ENCODE assay signal across 12 mouse cellular contexts in genomic region chr3:135628706-135629169, GRCm38 (mm10).
A peak's percentile ranks its signal among the peaks of the same experiment; 100 is the strongest.
DNase-seq lines count a peak whose midpoint lies in the region; ATAC-seq and TF ChIP-seq lines count a peak whose summit lies in the region.
"Had no signal": no experiment of that assay in that cellular context is flagged by ENCODE, and none has a peak within 500 bp of the region (broad histone marks: within the 10 kb centered on the region; RNA-seq: fewer than 3 reads in every experiment).

No protein-coding gene starts in this region.

- TF ChIP-seq CTCF in MEL (IDR thresholded peaks at IDR 0.05 in 2 of 3, conservative IDR thresholded peaks at IDR 0.05 in 1 of 3; ENCODE audit: control insufficient read depth in 1 of 3, insufficient read depth in 1 of 3, low read depth in 2 of 3, low read length in 3 of 3, poor library complexity in 1 of 3, severe bottlenecking in 1 of 3) = no peak
- TF ChIP-seq CTCF in kidney, adult 2 months (conservative IDR thresholded peaks at IDR 0.05; ENCODE audit: insufficient read depth, insufficient read length, low read depth, low read length) = no peak

- H3K9me3 ChIP-seq in MEL (replicated peaks; ENCODE audit: insufficient read depth, low read length) = no peaks in the 10 kb centered on the region
- H3K9me3 ChIP-seq in forebrain, embryonic 16.5 days (ENCODE audit: control insufficient read depth, low read length) = no peaks in the 10 kb centered on the region
- H3K9me3 ChIP-seq: hindbrain, embryonic 15.5 days; limb, embryonic 15.5 days; neural tube, embryonic 12.5 days; stomach, embryonic 15.5 days had no signal

- TF ChIP-seq EP300 in MEL (IDR thresholded peaks at IDR 0.05; ENCODE audit: low read depth in 1 of 2, low read length in 2 of 2) = no peak

- peaks cover 0 to 14% of the 10 kb centered on the region in 2 experiments; a peak in 2 of 4 replicates for H3K4me1 ChIP-seq in MEL (ENCODE audit: control insufficient read depth in 1 of 2, insufficient read depth in 2 of 2, low read length in 2 of 2)
- H3K4me1 ChIP-seq in kidney, adult 2 months (ENCODE audit: control insufficient read depth, insufficient read depth, low read length) = no peaks in the 10 kb centered on the region
- no peaks in the 10 kb centered on the region for H3K4me1 ChIP-seq in forebrain, embryonic 16.5 days (replicated peaks; ENCODE audit: control insufficient read depth, insufficient read depth, low read length)
- H3K4me1 ChIP-seq: hindbrain, embryonic 15.5 days; limb, embryonic 15.5 days; neural tube, embryonic 12.5 days; stomach, embryonic 15.5 days had no signal

- no peak overlapping the region for H3K27ac ChIP-seq in MEL (ENCODE audit: control insufficient read depth, low read depth, low read length)
- H3K27ac ChIP-seq in kidney, adult 2 months (ENCODE audit: insufficient read depth, low read depth, low read length) = 0 out of 2 replicates have a peak overlapping the region, but pooled peaks have one; percentile 6
- no peak overlapping the region for H3K27ac ChIP-seq in forebrain, embryonic 16.5 days (ENCODE audit: low read length)
- H3K27ac ChIP-seq: hindbrain, embryonic 15.5 days; limb, embryonic 15.5 days; neural tube, embryonic 12.5 days; stomach, embryonic 15.5 days had no signal

- no peak for ATAC-seq in forebrain, embryonic 16.5 days

- no peak overlapping the region for H3K9ac ChIP-seq in MEL (ENCODE audit: control insufficient read depth, low read depth, low read length, poor library complexity, severe bottlenecking)
- H3K9ac ChIP-seq in forebrain, embryonic 16.5 days (replicated peaks; ENCODE audit: low read depth, low read length) = no peak overlapping the region
- H3K9ac ChIP-seq: hindbrain, embryonic 15.5 days; limb, embryonic 15.5 days; neural tube, embryonic 12.5 days; stomach, embryonic 15.5 days had no signal

- peaks cover 0 to 6% of the 10 kb centered on the region in 2 experiments; a peak in 2 of 4 replicates for H3K36me3 ChIP-seq in MEL (ENCODE audit: control insufficient read depth in 1 of 2, insufficient read depth in 2 of 2, low read length in 2 of 2)
- H3K36me3 ChIP-seq in kidney, adult 2 months (ENCODE audit: control insufficient read depth, insufficient read depth, low read length) = 0 out of 2 replicates have a peak, but pooled peaks cover 1% of the 10 kb centered on the region
- no peaks in the 10 kb centered on the region for H3K36me3 ChIP-seq in forebrain, embryonic 16.5 days (ENCODE audit: control insufficient read depth, insufficient read depth)

- H3K79me2 ChIP-seq in MEL (ENCODE audit: control insufficient read depth, insufficient read depth, low read length, poor library complexity) = no peaks in the 10 kb centered on the region

- H3K4me2 ChIP-seq in forebrain, embryonic 16.5 days (ENCODE audit: low read length) = no peak overlapping the region
- H3K4me2 ChIP-seq: hindbrain, embryonic 15.5 days; limb, embryonic 15.5 days; neural tube, embryonic 12.5 days; stomach, embryonic 15.5 days had no signal

- H3K27me3 ChIP-seq in MEL (ENCODE audit: control insufficient read depth in 1 of 2, insufficient read depth in 2 of 2, low read length in 2 of 2) = no peaks in the 10 kb centered on the region
- H3K27me3 ChIP-seq in kidney, adult 2 months (replicated peaks; ENCODE audit: control insufficient read depth, insufficient read depth, low read length) = no peaks in the 10 kb centered on the region
- H3K27me3 ChIP-seq in forebrain, embryonic 16.5 days (replicated peaks; ENCODE audit: control insufficient read depth, insufficient read depth, low read length) = no peaks in the 10 kb centered on the region
- H3K27me3 ChIP-seq: hindbrain, embryonic 15.5 days; limb, embryonic 15.5 days; neural tube, embryonic 12.5 days; stomach, embryonic 15.5 days had no signal

- TF ChIP-seq RAD21 in MEL (IDR thresholded peaks at IDR 0.05; ENCODE audit: low read depth, low read length) = no peak

- WGBS in kidney, adult 2 months = 46% methylated on average over 9 of the region's 9 CpGs
- 90% methylated on average over 9 of the region's 9 CpGs for WGBS in forebrain, embryonic 16.5 days

- TF ChIP-seq POLR2A in MEL (IDR thresholded peaks at IDR 0.05; ENCODE audit: control insufficient read depth in 1 of 2, insufficient read depth in 1 of 2, low read depth in 1 of 2, low read length in 2 of 2, poor library complexity in 1 of 2) = no peak
- TF ChIP-seq POLR2A in kidney, adult 2 months (IDR thresholded peaks at IDR 0.05; ENCODE audit: low read depth, low read length) = no peak

- DNase-seq in 416B (ENCODE audit: low read depth) (peak; percentile 21), MEL (ENCODE audit: low read depth, low spot score) (peak; percentile 35)
- DNase-seq in kidney, adult 2 months = peak; percentile 55
- DNase-seq in lung, postnatal 25 days (ENCODE audit: low spot score) = peak; percentile 77
- DNase-seq in layer of hippocampus, postnatal 36 days = no peak
- no peak for DNase-seq in gastrocnemius, adult 18-20 months (ENCODE audit: low spot score)
- DNase-seq in testis, postnatal 14 days (ENCODE audit: low spot score) = no peak

- H3K4me3 ChIP-seq in MEL (ENCODE audit: control insufficient read depth in 1 of 2, insufficient read depth in 1 of 2, low read depth in 2 of 2, low read length in 2 of 2) = no peak overlapping the region
- no peak overlapping the region for H3K4me3 ChIP-seq in kidney, adult 2 months (ENCODE audit: insufficient read depth, low read depth, low read length)
- H3K4me3 ChIP-seq in forebrain, embryonic 16.5 days (replicated peaks; ENCODE audit: low read length) = no peak overlapping the region
- H3K4me3 ChIP-seq: hindbrain, embryonic 15.5 days; limb, embryonic 15.5 days; neural tube, embryonic 12.5 days; stomach, embryonic 15.5 days had no signal

TF ChIP-seq in MEL, 35 proteins besides CTCF, POLR2A, EP300 and RAD21:
- TF ChIP-seq TBP (IDR thresholded peaks at IDR 0.05; ENCODE audit: low read depth, low read length) (no peak), KAT2A (conservative IDR thresholded peaks at IDR 0.05; ENCODE audit: low read depth, low read length) (no peak), MAFK (IDR thresholded peaks at IDR 0.05; ENCODE audit: borderline replicate concordance, low read depth, low read length) (no peak), TCF12 (IDR thresholded peaks at IDR 0.05; ENCODE audit: low read depth, low read length) (no peak), NRF1 (IDR thresholded peaks at IDR 0.05; ENCODE audit: insufficient read depth, low read depth, low read length, poor library complexity, severe bottlenecking) (no peak), USF2 (IDR thresholded peaks at IDR 0.05; ENCODE audit: borderline replicate concordance in 1 of 2, insufficient read depth in 1 of 2, low read depth in 1 of 2, low read length in 2 of 2) (no peak), BHLHE40 (IDR thresholded peaks at IDR 0.05; ENCODE audit: borderline replicate concordance, low read depth, low read length) (no peak), RCOR1 (IDR thresholded peaks at IDR 0.05; ENCODE audit: low read depth, low read length) (no peak), POLR2AphosphoS2 (IDR thresholded peaks at IDR 0.05; ENCODE audit: low read length) (no peak), SIN3A (IDR thresholded peaks at IDR 0.05; ENCODE audit: low read length) (no peak), JUND (IDR thresholded peaks at IDR 0.05; ENCODE audit: low read depth, low read length) (no peak), USF1 (IDR thresholded peaks at IDR 0.05; ENCODE audit: low read depth, low read length) (no peak), MAZ (IDR thresholded peaks at IDR 0.05; ENCODE audit: low read depth, low read length) (no peak), ELF1 (IDR thresholded peaks at IDR 0.05; ENCODE audit: low read depth, low read length) (no peak), ZNF384 (IDR thresholded peaks at IDR 0.05; ENCODE audit: low read depth, low read length) (no peak), MYC (IDR thresholded peaks at IDR 0.05; ENCODE audit: low read depth, low read length) (no peak), MAX (IDR thresholded peaks at IDR 0.05; ENCODE audit: low read length) (no peak)

Comparison
In these comparisons a context has a peak if more than half of its experiments do, and no peak if none do; other contexts are left out.
1. DNase-seq: peak in 416B (single experiment), MEL (single experiment), kidney, adult 2 months (single experiment) and lung, postnatal 25 days (single experiment); none in layer of hippocampus, postnatal 36 days (0 of 2), gastrocnemius, adult 18-20 months (single experiment) and testis, postnatal 14 days (single experiment).